Mouse (Mus musculus): ENCODE measurements around the gene Lpp.

GRCm38 (mm10) chr16:24817381-24817780 lies 424.1 kb downstream of the Lpp start:
- TF ChIP-seq CTCF (conservative IDR thresholded peaks at IDR 0.05 in 1 of 2, IDR thresholded peaks at IDR 0.05 in 1 of 2; ENCODE audit: low read depth in 2 of 2, low read length in 2 of 2) (no peak), SMC3 (IDR thresholded peaks at IDR 0.05; ENCODE audit: low read depth, low read length) (no peak), MAX (IDR thresholded peaks at IDR 0.05; ENCODE audit: low read length) (no peak), SIN3A (IDR thresholded peaks at IDR 0.05; ENCODE audit: low read length) (no peak), MXI1 (IDR thresholded peaks at IDR 0.05; ENCODE audit: low read depth, low read length) (no peak), TBP (conservative IDR thresholded peaks at IDR 0.05; ENCODE audit: low read depth, low read length) (no peak), NRF1 (IDR thresholded peaks at IDR 0.05; ENCODE audit: low read depth, low read length) (no peak), ELF1 (IDR thresholded peaks at IDR 0.05; ENCODE audit: low read depth, low read length) (no peak), MAZ (IDR thresholded peaks at IDR 0.05; ENCODE audit: low read depth, low read length) (no peak), RAD21 (IDR thresholded peaks at IDR 0.05; ENCODE audit: low read depth, low read length) (no peak), UBTF (IDR thresholded peaks at IDR 0.05; ENCODE audit: low read depth, low read length) (no peak), IRF4 (IDR thresholded peaks at IDR 0.05; ENCODE audit: low read depth, low read length) (no peak)

Measured in CH12.LX (cell line).